Mouse (Mus musculus): ENCODE measurements around the gene Cop1.
A peak's percentile ranks its signal among the peaks of the same experiment; 100 is the strongest.

Cop1 gene

DNA sequence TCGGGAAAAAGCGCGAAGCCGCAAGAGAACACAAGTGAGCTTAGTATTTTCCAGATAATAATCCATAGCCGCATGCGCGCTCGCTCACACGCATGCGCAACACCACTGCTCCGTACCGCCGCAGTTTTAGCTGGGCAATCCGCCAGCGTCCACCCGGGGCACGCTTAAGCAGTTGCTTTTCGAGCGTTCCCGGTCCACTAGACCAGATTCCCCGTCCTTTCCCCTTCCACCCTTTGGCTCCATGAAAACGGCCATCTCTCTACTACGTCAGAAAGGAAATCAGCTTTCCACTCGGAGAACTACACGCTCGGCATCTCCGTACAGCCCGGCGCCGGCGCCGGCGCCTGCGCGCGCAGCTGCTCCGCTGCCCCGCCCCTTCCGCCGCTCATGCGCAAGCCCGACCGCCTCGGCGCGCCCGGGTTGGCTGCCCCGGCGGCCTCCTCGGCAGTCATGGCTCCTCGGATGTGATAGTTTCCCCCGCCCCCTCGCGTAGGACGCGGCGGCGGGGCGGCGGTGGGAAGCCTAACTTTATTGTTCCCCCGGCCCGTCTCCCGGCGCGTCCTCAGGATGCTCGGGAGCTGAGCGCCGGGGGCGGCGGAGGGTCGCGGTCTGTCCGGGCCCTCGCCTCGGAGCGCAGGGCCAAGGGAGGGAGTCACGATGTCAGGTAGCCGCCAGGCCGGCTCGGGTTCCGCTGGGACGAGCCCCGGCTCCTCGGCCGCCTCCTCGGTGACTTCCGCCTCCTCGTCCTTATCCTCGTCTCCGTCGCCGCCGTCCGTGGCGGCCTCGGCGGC, at the start of gene Cop1:
TSS of gene Cop1 (plus strand) at position 540 of the 791 bp plus-strand sequence.
- DNase-seq = peak; percentile 100

DNA sequence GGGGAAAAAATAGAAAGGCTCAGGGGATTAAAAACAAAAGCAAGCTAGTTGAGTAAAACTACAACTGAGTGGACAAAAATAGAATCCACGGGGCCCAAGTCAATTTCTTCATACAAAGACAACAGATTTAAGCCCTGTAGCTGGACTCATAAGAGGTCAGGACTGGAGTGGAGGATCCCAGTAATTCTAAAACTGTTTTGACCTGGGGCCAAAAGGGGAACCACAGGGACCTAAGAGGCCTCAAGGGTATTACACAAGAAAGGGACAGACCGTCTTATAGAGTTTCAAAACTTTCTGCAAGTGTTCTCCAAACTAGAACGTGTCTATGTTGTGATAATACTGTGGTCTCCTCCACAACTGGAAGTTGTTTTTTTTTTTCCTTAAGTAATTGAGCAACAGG, 45.4 kb upstream of the Cop1 start:
- DNase-seq = peak; percentile 97

DNA sequence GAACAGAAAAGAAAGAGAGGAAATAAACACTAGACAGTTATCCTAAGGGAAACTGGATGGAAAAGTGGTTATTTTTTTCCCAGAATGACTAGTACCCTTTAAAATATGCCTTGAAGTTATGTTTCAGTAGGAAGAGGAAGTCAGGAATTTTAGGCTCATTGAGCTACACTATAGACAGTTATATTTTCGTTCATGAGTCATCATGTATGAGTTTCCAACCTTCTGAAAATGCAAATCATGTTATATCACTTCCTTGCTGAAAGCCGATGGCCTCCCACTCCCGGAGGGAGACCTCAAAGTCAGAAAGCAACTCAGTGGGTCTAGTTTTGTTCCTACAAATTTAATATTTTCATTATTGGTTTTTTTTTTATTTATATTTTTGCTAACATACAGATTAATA, 33.5 kb upstream of the Cop1 start:
- DNase-seq = no peak

DNA sequence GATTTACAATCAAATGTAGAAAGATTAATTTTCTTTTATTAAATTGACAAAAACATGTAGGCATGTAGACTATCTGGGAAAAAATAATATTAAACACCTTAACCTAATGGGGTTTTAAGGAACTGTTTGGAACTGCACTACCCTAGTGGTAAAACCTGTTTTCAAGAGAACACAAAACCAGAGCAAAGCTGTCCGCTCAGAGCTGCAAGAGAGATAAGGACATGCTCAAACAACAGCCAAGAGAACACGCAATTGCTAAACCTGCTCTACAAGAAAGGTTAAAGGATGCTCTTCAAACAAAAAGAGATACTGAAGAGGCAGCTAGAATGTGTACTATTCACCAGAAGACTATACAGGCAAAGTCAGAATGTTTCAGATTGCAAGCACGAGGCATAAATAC, 32.5 kb upstream of the Cop1 start:
- no peak for DNase-seq

DNA sequence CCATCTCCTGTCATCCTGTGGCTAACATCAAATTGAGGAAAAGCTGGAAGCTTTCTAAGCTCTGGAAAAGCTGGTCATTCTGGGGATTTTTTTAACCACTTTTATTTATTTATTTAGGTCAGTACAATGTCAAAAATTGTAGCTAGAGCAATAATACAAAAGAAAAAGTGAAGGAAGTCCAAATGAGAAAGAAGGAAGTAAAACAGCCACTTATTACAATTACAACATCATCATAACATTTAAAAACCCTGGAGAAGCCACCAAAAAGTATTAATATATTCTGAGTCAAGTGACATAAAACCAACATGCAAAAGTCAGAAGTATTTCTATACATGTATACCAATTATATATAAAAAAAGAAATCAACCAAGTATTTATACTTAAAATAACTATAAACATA, 30.9 kb upstream of the Cop1 start:
- no peak for DNase-seq

DNA sequence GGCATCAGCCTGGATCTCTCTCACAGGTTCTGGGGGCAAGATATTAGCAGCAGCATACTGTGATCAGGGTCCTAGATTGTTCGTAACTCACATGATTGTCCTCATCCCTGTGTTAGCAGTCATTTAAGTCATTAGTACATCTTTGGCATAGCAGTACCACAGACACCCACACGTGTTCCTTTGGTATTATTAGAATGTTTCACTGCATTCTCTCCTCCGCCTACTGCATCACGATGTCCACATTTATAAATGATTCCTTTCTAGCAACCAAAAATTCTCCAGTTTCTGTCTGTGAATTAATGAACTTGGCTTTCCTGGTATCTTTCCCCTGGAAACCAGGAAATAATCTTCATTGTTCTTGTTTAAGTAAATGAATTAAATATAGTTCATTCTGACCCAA, 20.4 kb upstream of the Cop1 start:
- no peak for DNase-seq

DNA sequence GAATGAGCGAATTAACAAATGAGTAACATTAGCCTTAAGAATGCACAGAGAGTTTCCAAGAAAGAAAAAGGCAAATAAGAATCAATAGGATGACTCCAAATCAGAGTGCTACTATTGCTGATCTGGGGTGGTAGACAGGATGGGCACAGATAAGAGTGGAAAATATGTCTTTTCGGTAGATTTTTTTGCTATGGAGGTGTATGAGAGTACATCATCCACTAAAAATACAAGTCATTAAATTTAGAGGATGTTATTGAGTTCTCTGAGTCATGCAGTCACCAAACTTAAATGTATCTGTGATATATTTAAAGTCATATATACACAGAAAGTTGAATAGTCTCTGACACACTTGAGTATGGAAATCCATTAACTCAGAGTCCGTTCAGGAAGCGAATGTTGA, 14.7 kb upstream of the Cop1 start:
- no peak for DNase-seq

DNA sequence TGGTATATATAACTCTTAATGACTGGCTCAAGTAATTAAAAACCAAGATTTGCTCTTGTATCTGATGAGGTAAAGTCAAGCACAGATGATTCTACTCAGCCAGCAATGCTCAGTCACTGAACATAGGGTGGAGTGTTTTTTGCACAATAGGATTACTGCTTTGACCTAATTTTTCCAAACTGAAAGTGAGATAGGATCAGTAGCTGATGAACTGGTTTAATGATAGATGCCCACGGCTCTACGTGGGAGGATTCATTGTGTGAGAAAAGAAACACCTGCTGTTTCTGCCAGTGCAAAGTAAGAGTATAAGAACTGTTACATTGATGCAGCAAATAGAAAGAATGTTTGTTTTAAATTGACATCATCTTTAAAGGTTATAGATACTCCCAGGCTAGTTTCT, 10.1 kb upstream of the Cop1 start:
- no peak for DNase-seq

DNA sequence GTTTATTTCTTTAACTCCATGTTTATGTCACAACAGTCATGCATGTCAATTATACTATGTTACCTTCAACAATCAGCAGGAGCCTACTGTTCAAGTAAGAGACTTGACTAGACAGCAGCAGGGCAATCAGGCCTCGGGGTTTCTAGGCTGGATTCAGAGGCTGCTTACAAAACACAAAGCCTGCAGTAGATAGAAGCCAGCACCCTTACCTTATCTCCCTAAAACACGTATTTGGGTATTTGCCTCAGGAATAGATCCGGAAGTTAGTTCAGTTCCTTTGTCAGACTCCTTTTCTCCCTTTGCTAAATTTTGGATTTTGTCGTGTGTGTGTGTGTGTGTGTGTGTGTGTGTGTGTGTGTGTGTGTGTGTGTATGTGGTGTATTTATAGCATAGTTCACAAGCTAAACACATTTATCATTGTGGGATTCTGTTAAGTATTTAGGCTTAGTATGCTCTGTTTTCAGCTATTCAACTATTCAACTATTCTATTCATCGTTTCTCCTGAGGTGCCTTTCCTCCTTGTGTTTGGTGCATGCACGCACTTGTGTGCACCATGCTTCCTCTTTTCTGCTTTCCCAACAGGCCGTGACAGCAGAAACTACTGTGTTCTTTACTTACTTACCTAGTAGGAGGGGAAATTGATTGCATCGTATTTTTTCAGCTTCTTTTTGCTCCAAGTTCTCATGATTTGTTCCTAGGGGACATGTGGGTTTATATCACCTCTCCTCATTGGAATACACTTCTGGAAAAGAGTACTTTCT, 6.9 kb upstream of the Cop1 start:
- DNase-seq = no peak

DNA sequence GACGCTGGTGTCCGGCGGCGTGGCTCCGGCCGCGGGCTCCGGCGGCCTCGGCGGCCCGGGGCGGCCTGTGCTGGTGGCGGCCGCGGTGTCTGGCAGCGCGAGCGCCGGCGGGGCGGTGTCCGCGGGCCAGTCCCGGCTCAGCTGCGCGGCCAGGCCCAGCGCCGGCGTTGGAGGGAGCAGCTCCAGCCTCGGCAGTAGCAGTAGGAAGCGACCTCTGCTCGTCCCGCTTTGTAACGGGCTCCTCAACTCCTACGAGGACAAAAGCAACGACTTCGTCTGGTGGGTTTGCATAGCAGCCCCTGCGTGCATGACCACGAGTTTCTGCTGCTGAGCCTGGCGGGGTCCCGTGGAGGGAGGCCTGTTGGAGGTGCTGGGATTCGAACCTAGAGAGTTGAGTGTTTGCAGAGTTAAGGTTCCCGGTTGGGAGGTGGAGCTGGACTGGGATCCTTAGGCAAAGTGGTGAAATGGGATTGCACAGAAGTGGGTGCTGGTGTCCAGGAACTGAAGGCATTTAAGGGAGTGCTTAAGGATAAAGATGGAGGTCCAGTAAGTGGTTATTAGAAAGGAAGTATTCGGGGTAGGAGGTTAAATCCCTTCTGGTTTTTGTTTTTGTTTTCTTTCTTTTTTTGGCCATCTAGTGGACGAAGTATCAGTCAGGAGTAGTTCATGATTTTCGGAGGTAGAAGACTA, 597 bp downstream of the Cop1 start:
- DNase-seq = peak; percentile 92

DNA sequence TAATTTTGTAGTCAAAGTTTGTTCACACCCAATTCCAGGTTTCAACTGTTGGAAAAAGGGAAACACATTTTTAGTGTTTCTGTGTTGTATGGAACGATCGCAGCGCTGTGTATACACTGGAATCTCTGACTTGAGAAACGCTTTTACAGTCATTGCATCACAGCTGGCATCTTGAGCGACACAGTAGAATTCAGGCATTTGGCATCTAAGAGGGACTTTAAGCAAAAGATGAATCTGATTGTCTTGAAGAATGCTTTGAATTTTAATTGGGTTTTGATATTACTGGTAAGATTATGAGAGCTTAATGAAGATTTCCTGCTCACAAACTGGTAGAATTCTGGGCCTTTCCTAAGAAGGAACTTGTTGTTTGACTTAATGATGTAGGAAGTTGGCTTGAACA, 1.3 kb downstream of the Cop1 start:
- DNase-seq = no peak

DNA sequence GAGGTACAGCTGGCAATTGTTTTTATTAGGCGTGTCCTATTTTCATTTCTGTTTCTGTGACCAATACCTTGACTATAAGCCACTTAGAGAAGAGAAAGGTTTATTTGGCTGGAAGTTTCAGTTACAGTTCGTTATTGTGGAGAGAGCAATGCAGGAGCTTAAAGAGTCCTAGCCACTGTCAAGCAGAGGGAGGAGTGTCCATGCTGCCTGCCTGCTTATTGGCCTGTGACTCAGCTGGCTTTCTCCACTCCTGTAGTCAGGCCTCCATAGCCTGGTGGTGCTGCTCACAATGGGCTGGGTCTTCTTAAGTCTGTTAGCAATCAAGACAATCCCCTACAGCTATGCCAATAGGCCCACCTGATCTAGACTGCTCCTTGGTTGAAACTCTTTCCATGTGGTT, 2.4 kb downstream of the Cop1 start:
- DNase-seq = no peak

DNA sequence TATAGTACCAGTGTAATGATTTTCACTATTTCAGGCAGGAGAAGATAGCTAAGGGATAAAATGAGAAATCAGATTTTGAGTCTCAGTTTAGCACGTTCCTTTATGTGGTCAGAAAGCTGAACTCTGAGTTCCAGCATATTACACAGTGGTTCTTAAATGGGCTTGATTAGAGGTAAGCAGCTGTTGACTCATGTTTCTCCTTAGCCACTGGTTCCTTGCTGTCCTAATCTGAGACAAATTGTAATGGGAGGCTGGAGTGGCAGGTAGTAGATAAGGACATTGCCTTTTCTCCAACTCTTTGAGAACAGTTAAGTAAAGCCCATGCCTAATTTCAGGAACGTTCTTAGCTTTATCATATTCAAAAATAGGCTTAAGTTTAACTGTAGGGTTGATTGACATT, 3.6 kb downstream of the Cop1 start:
- no peak for DNase-seq

DNA sequence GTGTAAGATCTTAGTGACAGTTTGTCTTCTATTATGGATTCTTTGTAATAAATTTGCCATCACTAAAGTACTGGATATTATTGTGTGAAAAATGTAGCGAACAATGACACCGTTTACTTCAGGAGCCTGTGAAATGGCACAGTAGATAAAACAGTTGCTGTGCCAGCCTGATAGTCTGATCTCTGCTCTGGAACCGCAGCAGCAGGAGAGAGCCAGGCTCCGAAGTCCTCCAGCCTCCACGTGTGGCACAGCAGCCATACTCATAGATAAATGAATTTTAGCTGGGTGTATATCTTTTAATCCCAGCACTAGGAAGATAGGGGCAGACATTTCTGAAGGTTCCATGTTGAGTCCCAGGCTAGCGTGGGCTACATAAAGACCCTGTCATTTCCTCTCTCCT, 6.0 kb downstream of the Cop1 start:
- no peak for DNase-seq

DNA sequence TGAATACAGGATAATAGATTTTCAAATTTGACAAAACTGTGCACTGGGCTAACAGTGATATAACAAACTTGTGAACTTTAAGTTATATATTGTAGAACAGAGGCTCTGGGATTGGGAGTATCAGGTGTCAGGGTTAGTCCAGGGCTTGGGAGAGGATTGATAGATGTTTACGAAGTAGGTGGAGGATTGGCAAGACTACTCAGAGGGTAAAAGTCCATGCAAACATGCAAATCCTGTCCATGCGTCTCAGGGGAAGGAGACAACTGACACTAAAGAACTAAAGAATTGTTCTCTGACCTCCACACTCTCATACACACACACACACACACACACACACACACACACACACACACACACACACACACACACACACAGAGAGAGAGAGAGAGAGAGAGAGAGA, 18.2 kb downstream of the Cop1 start:
- DNase-seq = no peak

DNA sequence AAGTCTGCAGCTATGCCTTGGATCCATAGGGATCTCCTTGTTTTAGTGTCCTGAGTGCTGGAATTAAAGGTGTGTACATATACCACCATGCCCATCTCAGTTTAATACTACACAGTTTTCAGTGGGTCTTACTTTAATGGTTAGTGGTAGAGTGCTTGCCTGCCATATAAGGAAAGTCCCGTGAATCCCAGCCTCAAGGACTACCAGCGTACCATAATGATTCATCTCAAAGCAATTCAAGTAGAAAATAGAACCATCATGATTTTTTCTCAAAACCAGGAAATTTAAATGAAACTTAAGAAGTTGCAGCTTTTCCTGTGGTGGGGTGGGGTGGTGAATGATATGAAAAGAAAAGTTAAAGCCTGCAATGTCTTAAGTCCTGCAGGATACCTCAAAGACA, 21.0 kb downstream of the Cop1 start:
- no peak for DNase-seq

DNA sequence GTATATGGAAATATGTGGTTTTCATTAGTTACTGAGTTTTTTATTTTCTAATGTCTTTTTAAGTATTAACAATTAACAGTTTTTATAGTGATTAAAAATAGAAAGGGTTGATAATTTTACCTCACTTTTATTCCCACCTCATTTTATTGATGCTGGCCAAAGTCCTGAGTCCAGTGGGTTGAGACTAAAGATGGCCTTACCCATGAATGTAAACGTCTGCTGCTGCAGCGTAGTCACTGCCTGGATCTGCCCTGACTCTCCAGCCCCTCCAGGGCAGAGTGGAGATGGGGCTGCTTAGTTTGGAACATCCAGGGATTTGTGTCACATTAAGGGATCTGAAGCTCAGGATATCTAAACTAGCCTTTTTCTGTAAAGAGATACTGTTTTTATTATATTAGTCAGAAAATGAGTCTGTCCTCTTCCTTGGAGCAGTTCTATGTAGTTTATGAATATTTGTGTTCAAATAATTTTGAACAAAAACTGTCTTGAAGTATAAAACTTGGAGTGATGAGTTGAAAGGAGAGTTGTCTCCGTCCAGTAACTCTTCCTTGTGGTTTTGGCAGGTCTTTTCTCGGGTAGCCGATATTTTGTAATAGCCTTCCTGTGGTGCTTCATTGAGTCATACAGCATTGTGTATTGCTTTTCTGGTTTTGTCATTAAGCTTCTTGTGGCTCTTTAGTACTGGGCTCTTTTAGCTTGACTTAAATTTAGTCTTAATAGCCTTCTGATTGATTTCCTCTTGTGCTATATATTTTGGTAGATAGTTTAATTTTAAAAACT, 23.0 kb downstream of the Cop1 start:
- DNase-seq = no peak

DNA sequence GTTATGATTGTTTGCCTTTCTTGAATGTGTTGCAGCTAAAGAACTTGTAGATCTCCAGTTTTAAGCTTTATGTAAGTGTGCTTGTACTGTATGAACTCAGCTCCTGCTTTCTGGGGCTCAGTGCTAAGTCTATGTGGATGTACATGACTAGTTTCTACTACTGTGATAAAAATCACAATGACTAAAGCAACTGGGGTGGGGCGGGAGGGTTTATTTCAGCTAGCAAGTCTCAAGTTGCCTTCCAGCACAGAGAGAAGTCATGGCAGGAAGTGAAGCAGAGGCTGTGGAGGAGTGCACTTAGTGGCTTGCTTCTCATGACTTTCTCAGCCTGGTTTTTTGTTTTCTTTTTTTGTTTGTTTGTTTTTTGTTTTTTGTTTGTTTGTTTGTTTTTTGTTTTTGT, 24.4 kb downstream of the Cop1 start:
- no peak for DNase-seq

DNA sequence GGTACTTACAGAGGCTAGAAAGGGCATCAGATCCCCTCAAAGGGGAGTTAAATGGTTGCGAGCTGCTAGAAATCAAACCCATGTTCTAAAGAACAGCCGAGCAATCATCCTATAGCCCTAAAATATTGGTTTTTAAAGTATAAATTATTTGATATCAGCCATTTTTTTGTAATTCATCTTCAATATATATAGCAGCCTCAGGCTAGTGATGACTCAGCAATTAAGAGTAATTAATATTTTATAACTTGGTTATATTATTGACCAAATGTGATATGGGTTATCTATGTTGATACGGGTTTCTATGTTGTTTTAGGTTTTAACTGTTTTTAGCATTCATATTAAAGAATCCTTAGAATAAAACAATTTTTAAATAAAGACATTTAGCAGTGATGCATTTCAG, 31.7 kb downstream of the Cop1 start:
- DNase-seq = no peak

DNA sequence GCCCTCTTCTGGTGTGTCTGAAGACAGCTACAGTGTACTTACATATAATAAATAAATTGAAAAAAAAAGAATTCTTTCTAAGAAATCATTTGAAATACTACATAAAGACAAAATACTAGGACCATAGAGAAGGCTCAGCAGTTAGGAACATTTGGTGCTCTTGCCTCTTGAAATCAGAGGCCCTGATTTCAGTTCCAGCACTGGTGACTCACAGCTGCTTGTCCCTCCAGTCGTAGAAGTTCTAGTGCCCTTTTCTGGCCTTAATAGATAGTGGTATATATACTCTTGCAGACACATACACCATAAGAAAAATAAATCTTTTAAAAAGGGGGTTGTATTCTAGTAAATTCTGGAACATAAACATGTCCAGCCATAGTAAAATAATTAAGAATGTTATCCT, 48.0 kb downstream of the Cop1 start:
- DNase-seq = no peak

DNA sequence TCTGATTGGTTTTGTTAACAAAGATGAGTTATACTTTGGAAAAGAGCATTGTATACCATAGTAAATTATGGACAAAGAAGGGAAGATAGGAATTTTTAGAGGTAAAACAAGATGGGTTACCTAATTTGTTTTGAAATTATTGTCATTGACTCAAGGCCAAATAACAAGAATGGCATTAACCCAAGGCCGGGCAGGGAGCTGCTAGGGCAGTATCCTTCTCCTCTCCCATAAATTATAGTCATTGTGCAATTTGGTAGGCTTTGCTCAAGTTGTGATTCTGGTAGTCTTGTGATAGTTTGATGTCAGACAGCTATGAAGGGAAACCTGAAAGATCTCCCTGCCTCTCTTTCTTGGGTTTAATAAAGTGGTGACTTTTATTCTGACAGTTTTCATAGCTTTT, 49.7 kb downstream of the Cop1 start:
- no peak for DNase-seq

DNA sequence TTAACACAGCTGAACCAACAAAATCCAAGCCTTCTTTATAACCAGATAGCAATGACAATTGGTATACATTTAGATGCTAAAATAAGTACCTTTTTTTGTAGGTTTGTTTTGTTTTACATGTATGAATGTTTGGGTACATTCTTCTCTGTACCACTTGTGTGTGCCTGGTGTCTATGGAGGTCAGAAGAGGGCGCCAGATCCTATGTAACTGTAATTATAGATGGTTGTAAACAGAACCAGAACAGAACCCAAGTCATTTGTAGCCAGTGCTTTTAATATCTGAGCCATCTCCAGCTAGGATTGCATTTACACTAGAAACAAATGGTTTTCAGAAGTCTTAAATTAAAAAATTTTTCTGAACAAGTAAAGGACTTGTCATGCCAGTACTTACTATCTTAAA, 54.7 kb downstream of the Cop1 start:
- no peak for DNase-seq

DNA sequence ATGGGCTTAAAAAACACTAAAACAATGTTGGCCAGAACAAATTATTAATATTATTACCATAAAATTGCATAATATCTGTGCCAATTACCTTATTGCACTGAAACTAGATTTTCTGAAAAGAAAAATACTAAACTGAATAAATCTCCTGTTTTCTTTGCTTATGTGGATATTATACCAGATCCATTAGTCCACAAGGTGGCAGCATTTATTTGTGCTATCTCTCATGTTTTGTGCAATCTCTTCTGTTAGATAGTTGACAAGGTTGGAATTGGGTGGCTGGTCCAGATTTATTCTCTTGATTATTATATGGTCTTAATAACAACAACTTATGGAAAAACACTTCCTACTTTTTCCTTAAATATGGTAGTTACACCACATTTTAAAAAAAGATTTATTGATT, 58.1 kb downstream of the Cop1 start:
- DNase-seq = no peak
